Mouse (Mus musculus): Measurements from ENCODE around the gene Clstn2. TPM values are rescaled to one million over a fixed set of nuclear protein-coding genes. Genes with fewer than 3 reads are reported as not detected.

The Clstn2 gene
- total and polyA plus RNA-seq, 3 experiments: not detected

DNA sequence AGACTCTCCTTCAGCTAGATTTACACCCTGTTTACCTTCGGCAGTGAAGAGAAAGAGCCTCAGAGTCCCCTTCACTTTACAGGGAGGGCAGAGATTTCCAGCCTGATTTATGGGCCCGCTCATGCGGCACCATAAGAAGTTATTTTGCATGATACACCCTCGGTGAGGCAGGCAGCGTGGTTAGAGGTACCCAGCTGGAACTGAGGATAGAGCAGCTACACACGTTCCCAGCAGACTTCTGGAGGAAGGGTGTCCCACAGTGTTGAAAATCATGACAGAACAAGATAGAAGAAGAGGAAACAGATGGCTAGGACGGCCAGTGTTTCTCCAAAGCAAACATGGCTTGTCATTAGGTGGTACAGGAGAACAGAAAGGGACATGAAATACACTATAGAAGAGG, 390.6 kb downstream of the Clstn2 start:
- Histone ChIP-seq H3K79me2 (ENCODE audit: control insufficient read depth, insufficient read depth, low read length, poor library complexity) (no peaks in the 10 kb centered on the region), H3K9me3 (replicated peaks; ENCODE audit: insufficient read depth, low read length) (no peaks in the 10 kb centered on the region), H3K36me3 (ENCODE audit: control insufficient read depth in 1 of 2, insufficient read depth in 2 of 2, low read length in 2 of 2) (no peaks in the 10 kb centered on the region), H3K27ac (ENCODE audit: control insufficient read depth, low read depth, low read length) (no peak overlapping the region), H3K4me3 (ENCODE audit: control insufficient read depth in 1 of 2, insufficient read depth in 1 of 2, low read depth in 2 of 2, low read length in 2 of 2) (no peak overlapping the region), H3K9ac (ENCODE audit: control insufficient read depth, low read depth, low read length, poor library complexity, severe bottlenecking) (no peak overlapping the region), H3K27me3 (ENCODE audit: control insufficient read depth in 1 of 2, insufficient read depth in 2 of 2, low read length in 2 of 2) (no peaks in the 10 kb centered on the region), H3K4me1 (ENCODE audit: control insufficient read depth in 1 of 2, insufficient read depth in 2 of 2, low read length in 2 of 2) (no peaks in the 10 kb centered on the region)
- no peak for TF ChIP-seq POLR2AphosphoS2 (IDR thresholded peaks at IDR 0.05; ENCODE audit: low read length)
- TF ChIP-seq ZNF384 (IDR thresholded peaks at IDR 0.05; ENCODE audit: low read depth, low read length): no peak
- no peak for TF ChIP-seq NELFE (IDR thresholded peaks at IDR 0.05; ENCODE audit: low read depth, low read length)
- TF ChIP-seq ZKSCAN1 (IDR thresholded peaks at IDR 0.05; ENCODE audit: low read depth, low read length): no peak
- TF ChIP-seq JUND (IDR thresholded peaks at IDR 0.05; ENCODE audit: low read depth, low read length): no peak
- TF ChIP-seq TAL1 (IDR thresholded peaks at IDR 0.05; ENCODE audit: low read length): no peak
- no peak for DNase-seq (ENCODE audit: low read depth, low spot score)

DNA sequence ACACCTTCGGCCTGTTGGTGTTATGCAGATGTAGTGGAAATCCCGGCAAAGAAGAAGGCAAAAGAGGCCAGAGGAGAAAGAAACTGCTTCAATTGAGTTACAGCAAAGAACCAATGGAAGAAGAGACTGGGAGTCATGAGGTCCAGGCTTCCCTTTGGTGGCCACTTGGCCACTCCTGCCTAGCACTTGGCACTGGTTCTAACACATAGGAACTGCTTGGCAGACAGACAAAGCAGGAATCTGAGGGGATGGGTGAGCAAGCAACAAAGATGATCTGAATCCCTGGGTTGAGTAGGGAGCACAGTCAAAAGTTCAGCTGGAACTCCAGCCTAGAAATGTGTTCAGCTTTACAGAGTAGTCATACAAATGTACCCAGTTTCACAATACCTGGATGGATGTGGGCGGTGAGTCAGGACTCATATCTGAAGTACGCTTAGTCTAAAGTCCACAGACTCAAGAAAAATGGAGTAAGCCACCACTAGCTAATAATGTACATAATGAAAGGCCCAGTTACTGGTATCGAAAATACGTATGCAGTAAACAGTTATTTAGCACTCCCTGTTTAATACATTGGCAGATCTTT, 392.9 kb downstream of the Clstn2 start:
- DNase-seq (ENCODE audit: low read depth, low spot score): no peak
- TF ChIP-seq ZKSCAN1 (IDR thresholded peaks at IDR 0.05; ENCODE audit: low read depth, low read length): no peak
- TF ChIP-seq POLR2A (IDR thresholded peaks at IDR 0.05; ENCODE audit: control insufficient read depth in 1 of 2, insufficient read depth in 1 of 2, low read depth in 1 of 2, low read length in 2 of 2, poor library complexity in 1 of 2): no peak
- no peak for TF ChIP-seq MAX (IDR thresholded peaks at IDR 0.05; ENCODE audit: low read length)
- TF ChIP-seq USF1 (IDR thresholded peaks at IDR 0.05; ENCODE audit: low read depth, low read length): no peak
- no peak for TF ChIP-seq JUND (IDR thresholded peaks at IDR 0.05; ENCODE audit: low read depth, low read length)
- Histone ChIP-seq H3K36me3 (ENCODE audit: control insufficient read depth in 1 of 2, insufficient read depth in 2 of 2, low read length in 2 of 2) (no peaks in the 10 kb centered on the region), H3K9ac (ENCODE audit: control insufficient read depth, low read depth, low read length, poor library complexity, severe bottlenecking) (no peak overlapping the region), H3K27ac (ENCODE audit: control insufficient read depth, low read depth, low read length) (no peak overlapping the region), H3K4me1 (ENCODE audit: control insufficient read depth in 1 of 2, insufficient read depth in 2 of 2, low read length in 2 of 2) (no peaks in the 10 kb centered on the region), H3K27me3 (ENCODE audit: control insufficient read depth in 1 of 2, insufficient read depth in 2 of 2, low read length in 2 of 2) (no peaks in the 10 kb centered on the region), H3K79me2 (ENCODE audit: control insufficient read depth, insufficient read depth, low read length, poor library complexity) (no peaks in the 10 kb centered on the region), H3K9me3 (replicated peaks; ENCODE audit: insufficient read depth, low read length) (no peaks in the 10 kb centered on the region), H3K4me3 (ENCODE audit: control insufficient read depth in 1 of 2, insufficient read depth in 1 of 2, low read depth in 2 of 2, low read length in 2 of 2) (no peak overlapping the region)

DNA sequence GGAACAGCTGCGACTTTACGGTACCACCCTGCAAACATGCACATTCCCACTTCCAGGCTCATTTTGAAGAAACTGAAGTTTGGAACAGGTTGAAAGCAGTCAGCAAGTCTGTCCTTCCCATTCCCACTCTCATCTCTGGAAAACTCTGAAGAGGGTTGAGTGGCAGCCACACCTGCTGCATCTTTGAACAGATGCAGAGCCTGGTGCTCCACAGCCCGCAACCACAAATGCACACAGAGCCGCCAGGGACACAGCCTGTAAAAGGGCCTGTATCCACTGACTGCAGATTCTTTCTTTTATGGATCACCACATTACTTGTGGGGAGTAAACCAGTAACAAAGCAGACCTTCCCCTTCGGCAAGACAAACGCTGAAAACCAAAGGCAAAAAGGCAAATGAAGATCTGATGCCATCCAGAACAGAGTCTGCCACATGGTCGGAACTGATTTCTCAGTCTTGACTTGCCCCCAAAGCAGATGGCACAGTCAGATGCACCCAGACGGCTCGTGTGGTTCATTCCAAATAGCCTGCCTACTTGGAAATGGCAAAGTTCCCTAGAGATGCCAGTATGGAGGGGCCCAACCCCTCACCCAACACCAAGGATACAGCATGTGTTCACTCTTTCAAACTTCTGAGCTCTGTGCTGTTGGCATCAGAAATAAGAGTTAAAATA, 394.2 kb downstream of the Clstn2 start:
- Histone ChIP-seq H3K4me3 (ENCODE audit: control insufficient read depth in 1 of 2, insufficient read depth in 1 of 2, low read depth in 2 of 2, low read length in 2 of 2) (no peak overlapping the region), H3K9ac (ENCODE audit: control insufficient read depth, low read depth, low read length, poor library complexity, severe bottlenecking) (no peak overlapping the region), H3K36me3 (ENCODE audit: control insufficient read depth in 1 of 2, insufficient read depth in 2 of 2, low read length in 2 of 2) (no peaks in the 10 kb centered on the region), H3K27me3 (ENCODE audit: control insufficient read depth in 1 of 2, insufficient read depth in 2 of 2, low read length in 2 of 2) (no peaks in the 10 kb centered on the region), H3K79me2 (ENCODE audit: control insufficient read depth, insufficient read depth, low read length, poor library complexity) (no peaks in the 10 kb centered on the region), H3K27ac (ENCODE audit: control insufficient read depth, low read depth, low read length) (no peak overlapping the region), H3K4me1 (ENCODE audit: control insufficient read depth in 1 of 2, insufficient read depth in 2 of 2, low read length in 2 of 2) (no peaks in the 10 kb centered on the region), H3K9me3 (replicated peaks; ENCODE audit: insufficient read depth, low read length) (no peaks in the 10 kb centered on the region)
- TF ChIP-seq GABPA (IDR thresholded peaks at IDR 0.05; ENCODE audit: low read depth, low read length) (no peak), BHLHE40 (IDR thresholded peaks at IDR 0.05; ENCODE audit: borderline replicate concordance, low read depth, low read length) (no peak), MYB (IDR thresholded peaks at IDR 0.05; ENCODE audit: low read depth, low read length) (no peak), MEF2A (IDR thresholded peaks at IDR 0.05; ENCODE audit: extremely low read depth, insufficient replicate concordance, low read depth, low read length, poor library complexity, severe bottlenecking) (no peak), RCOR1 (IDR thresholded peaks at IDR 0.05; ENCODE audit: low read depth, low read length) (no peak), ETS1 (IDR thresholded peaks at IDR 0.05; ENCODE audit: low read depth, low read length) (no peak), TAL1 (IDR thresholded peaks at IDR 0.05; ENCODE audit: low read length) (no peak), RAD21 (IDR thresholded peaks at IDR 0.05; ENCODE audit: low read depth, low read length) (no peak)
- DNase-seq (ENCODE audit: low read depth, low spot score): no peak
